Mouse (Mus musculus) spleen, postnatal 10 days (tissue): ENCODE data around the gene Entpd2.

Experiments
- DNase-seq, 2 experiments: peaks; one replicate each; pipeline ENCODE4 v3.0.0; 2021 to 2022; ENCODE audit warnings: low spot score in 2 of 2

Gene Entpd2

DNA sequence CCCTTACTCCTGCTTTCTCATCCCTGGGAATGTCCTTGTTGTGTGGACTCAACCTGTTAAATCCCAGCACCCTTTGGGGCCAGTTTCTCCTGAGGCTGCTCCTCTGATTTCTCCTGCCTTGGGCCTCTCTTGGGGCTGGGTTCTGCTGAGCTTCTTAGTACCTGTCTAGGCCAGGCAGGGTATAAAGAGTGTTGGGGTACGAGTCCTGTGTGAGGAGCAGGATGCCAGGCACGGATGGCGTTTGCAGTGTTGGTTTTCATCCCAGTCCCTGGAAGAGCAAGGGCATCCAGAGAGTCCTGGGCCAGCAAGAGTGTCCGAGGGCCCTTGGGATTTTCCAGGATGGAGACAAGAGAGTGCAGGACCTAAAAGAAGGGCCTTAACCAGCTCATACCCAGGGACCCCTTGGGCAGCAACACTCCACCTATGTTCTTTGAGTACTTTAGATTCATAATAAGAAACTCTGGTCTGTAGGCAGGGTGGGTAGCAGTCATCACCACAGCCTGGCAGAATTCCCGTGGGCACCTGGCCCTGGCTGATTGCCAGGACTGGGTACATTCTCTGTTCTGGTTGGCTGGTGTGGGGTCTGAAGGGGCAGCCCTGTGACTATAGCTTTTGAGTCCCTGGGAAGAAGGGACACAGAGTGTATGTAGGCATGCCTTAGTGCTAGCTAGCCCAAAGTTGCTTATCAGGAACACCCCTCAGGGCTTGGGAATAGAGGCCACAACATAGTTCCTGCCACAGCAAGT lies 33.9 kb downstream of the Entpd2 start:
- DNase-seq: peak in 1 of 2 experiments; percentile 12

DNA sequence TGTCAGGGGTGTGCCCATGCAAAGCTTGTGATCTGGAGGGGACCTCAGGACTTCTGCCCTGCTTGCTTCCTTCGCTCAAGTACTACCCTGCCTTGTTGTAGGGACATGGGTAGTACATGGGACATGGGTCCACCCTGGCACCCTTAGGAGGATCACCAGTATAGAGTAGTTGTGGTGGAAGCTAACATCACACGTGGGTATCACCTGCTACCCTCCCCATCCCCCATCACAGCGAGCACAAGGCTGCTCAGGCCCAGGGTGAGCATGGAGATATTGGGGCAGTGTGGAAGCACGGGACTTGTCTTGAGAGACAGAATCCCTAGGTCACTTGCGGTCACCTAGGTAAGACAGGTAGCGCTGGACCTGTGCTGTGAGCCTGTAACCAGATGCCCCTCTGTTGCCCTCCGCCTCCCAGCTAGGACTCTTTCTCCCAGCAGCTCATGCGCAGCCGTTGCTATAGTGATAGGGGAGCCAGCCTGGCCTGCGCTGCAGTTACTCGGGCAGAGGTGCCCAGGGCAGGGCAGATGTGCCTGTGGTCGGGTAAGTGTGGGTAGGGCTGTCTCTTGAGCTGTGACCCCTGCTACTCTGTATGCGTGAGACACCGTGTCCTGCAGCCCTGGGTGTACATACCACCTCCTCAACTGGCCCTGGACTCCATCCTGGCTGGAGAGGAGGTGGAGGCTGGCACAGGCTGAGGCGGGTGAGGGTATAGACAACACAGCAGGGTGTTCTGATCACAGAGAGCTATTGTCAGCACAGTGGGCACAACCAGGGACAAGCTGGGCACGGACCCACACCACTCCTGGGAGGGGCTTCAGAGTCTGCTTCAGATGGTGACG lies 34.9 kb downstream of the Entpd2 start:
- DNase-seq: peak in 1 of 2 experiments; percentile 15

DNA sequence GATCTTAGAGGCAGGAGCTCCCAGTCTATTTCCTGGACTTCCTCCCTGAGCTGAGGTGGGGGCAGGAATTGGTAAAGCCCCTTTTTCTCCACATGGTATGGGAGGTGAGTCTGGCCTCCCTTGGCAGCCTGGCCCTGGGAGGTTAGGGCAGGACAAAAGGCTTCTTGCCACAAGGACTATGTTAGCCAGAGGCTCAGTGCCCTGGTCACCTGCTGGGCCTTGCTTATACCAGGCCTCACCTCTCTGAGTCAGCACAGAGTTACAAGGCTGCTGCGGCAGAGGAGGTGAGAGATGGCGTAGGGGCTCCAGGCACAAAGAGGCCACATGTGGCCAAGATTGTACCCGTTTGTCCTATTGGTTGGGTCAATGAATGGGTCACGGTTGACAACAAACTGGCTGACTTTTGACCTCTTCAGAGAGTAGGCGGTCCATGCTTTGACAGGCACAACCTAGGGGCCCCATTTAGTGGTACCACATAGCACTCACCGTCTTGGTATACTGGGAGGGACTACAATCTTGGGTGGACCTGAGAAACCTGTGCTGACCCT lies 35.7 kb downstream of the Entpd2 start:
- peak in 1 of 2 experiments; percentile 10 for DNase-seq

GRCm38 (mm10) chr2:25432326-25433098 lies 36.8 kb downstream of the Entpd2 start:
- DNase-seq: peak in 1 of 2 experiments; percentile 16

DNA sequence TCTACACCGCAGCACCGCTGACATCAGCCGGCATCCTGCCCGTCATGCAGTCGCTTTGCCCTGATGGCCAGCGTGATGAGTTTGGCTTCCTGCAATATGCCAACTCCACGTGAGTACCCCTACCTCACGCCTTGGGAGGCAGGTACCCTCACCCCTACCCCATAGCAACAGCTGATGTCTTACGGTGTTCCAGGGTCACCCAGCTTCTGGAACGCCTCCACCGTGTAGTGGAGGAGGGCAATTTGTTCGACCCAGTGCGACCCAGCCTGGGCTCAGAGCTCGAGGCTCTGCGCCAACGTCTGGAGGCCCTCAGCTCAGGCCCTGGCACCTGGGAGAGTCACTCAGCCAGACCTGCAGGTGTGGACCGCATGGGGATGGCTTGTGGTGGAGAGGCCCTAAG lies 37.4 kb downstream of the Entpd2 start:
- DNase-seq: peak in 1 of 2 experiments; percentile 11

GRCm38 (mm10) chr2:25434292-25434691 lies 38.6 kb downstream of the Entpd2 start:
- DNase-seq: peak in 1 of 2 experiments; percentile 9

GRCm38 (mm10) chr2:25436286-25436820 lies 40.7 kb downstream of the Entpd2 start:
- DNase-seq: peak in 1 of 2 experiments; percentile 9

DNA sequence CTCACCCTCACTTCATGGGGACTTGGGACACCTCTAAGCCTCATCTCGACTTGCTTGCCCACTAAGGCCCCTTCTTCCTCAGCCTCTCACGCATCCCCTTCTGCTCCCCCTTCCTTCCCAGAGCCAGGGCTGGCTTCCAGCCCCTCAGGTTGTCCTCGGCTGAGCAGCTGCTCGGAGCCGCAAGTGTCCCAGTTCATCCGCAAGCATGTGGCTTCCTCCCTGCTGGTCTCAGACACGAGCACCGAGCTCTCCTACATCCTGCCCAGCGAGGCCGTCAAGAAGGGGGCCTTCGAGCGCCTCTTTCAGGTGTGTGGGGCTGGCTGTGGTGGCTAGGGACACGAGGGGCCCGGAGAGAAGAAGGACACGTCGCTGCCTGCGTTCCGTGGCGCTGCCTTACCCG lies 45.4 kb downstream of the Entpd2 start:
- DNase-seq: no peak

DNA sequence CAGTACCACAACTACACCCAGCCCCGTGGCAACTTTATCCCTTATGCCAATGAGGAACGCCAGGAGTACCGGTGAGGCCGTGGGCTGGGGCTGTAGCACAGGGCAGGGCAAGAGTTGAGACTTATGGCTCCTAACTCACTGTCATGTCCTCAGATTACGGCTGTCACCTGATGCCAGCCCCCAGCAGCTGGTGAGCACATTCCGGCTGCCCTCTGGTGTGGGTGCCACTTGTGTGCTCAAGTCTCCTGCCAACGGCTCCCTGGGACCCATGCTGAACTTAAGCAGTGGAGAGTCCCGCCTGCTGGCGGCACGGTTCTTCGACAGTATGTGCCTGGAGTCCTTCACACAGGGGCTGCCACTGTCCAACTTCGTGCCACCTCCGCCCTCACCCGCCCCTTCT lies 47.0 kb downstream of the Entpd2 start:
- no peak for DNase-seq
